Mouse (Mus musculus) midbrain, embryonic 11.5 days (tissue): ENCODE data around the gene Slc25a48. TPM values are rescaled to one million over a fixed set of nuclear protein-coding genes. Genes with fewer than 3 reads are reported as not detected.
A peak's percentile ranks its signal among the peaks of the same experiment; 100 is the strongest.

Source experiments
- ATAC-seq: fragments of 200-750 bp; cut with Nextera tagmentation; 2 replicates; pipeline ENCODE4 v1.8.0; 2017; ENCODE audit warnings: moderate TSS enrichment, moderate library complexity; ENCODE audit not compliant: low FRiP score
- DNase-seq: peaks from one replicate; pipeline ENCODE4 v3.0.0; 2015; ENCODE audit warnings: low spot score; ENCODE audit errors: missing footprints
- H3K27ac ChIP-seq: fragments of 300-500 bp; sonication (generic); 2 replicates; pipeline ENCODE4 v1.5.1; 2014; ENCODE audit warnings: low read depth, low read length
- H3K27me3 ChIP-seq: fragments of 300-500 bp; sonication (generic); 2 replicates; pipeline ENCODE4 v1.6.1; 2014; ENCODE audit warnings: mild to moderate bottlenecking, low read length, moderate library complexity, mixed read lengths; ENCODE audit not compliant: control insufficient read depth, insufficient read depth
- H3K36me3 ChIP-seq: fragments of 300-500 bp; sonication (generic); 2 replicates; pipeline ENCODE4 v1.6.1; 2014; ENCODE audit warnings: mild to moderate bottlenecking, low read length, moderate library complexity, mixed read lengths; ENCODE audit not compliant: control insufficient read depth, insufficient read depth
- H3K4me1 ChIP-seq: fragments of 300-500 bp; sonication (generic); 2 replicates; pipeline ENCODE4 v1.6.1; 2014; ENCODE audit warnings: low read length; ENCODE audit not compliant: control insufficient read depth, insufficient read depth
- H3K4me2 ChIP-seq: fragments of 300-500 bp; sonication (generic); 2 replicates; pipeline ENCODE4 v1.6.1; 2014; ENCODE audit warnings: mild to moderate bottlenecking, moderate library complexity
- H3K4me3 ChIP-seq: fragments of 300-500 bp; sonication (generic); 2 replicates; pipeline ENCODE4 v1.5.1; 2014; ENCODE audit warnings: low read depth, low read length
- H3K9ac ChIP-seq: fragments of 300-500 bp; sonication (generic); 2 replicates; pipeline ENCODE4 v1.6.1; 2014; ENCODE audit warnings: low read length
- H3K9me3 ChIP-seq: fragments of 300-500 bp; sonication (generic); 2 replicates; pipeline ENCODE4 v1.6.1; 2016; ENCODE audit warnings: low read length; ENCODE audit not compliant: control insufficient read depth
- WGBS: fragments of 180-500 bp; shearing (Covaris S2); extraction: QIAGEN DNeasy Blood & Tissue Kit; methylation state at CpG from one replicate; pipeline ENCODE4 v1.1.7; 2014; 5-methylcytosine and 5-hydroxymethylcytosine counted together
- polyA plus RNA-seq: library from polyadenylated mRNA; unstranded; fragments of >200 nt; fragmentation: Nextera tagmentation; extraction: Ambion mirVana; gene quantifications from 2 replicates; pipeline ENCODE4 v1.2.1, GENCODE M21; 2014

The Slc25a48 gene
- polyA plus RNA-seq, 1 experiment from 2014 or later = not detected

- DNase-seq = no peak
- Histone ChIP-seq H3K27ac (no peak overlapping the region), H3K4me3 (no peak overlapping the region), H3K9me3 (no peaks in the 10 kb centered on the region), H3K4me2 (no peak overlapping the region), H3K9ac (no peak overlapping the region), H3K4me1 (peaks cover 3% of the 10 kb centered on the region; the same call in 1 of the 2 replicates), H3K36me3 (no peaks in the 10 kb centered on the region), H3K27me3 (no peaks in the 10 kb centered on the region)
- no peak for ATAC-seq
- 70% methylated on average over 4 of the region's 4 CpGs for WGBS
Measured at GRCm38 (mm10) chr13:56516311-56516710, 78.2 kb downstream of the Slc25a48 start.

DNA sequence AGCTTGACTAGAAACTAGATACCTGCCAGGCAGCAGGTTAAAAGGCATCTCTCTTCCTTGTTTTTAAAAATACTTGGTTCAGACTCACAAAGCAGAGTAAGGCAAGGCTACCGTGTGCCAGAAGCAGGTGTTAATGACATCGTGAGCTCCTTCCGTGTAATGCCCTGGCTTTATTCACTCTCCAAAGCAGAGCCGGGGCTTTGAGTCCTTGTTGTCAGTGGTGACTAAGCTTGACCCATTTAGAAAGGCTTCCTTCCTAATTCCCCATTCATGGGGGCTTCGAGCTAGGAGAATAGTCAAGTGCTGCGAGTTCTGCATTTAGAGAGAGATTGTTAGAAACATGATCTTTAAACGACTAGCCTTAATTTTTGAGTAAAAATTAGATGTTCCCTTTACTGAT lies 78.7 kb downstream of the Slc25a48 start:
- Histone ChIP-seq H3K27ac (no peak overlapping the region), H3K4me3 (no peak overlapping the region), H3K9ac (no peak overlapping the region), H3K9me3 (no peaks in the 10 kb centered on the region), H3K36me3 (no peaks in the 10 kb centered on the region), H3K4me1 (peaks cover 3% of the 10 kb centered on the region; the same call in 1 of the 2 replicates), H3K27me3 (no peaks in the 10 kb centered on the region), H3K4me2 (no peak overlapping the region)
- 24% methylated on average over 7 of the region's 7 CpGs for WGBS
- ATAC-seq (no peak), DNase-seq (no peak)

- WGBS = 2% methylated on average over 52 of the region's 56 CpGs
- H3K4me2 ChIP-seq = peak within 1 kb of the TSS; percentile 78
- DNase-seq (peak; percentile 99), ATAC-seq (peak; percentile 97)
- H3K9ac ChIP-seq = peak within 1 kb of the TSS; percentile 70
- H3K4me1 ChIP-seq = peaks cover 2% of the 10 kb centered on the region; the same call in 1 of the 2 replicates
- no peaks in the 10 kb centered on the region for H3K36me3 ChIP-seq
- no peaks in the 10 kb centered on the region for H3K9me3 ChIP-seq
- no peaks in the 10 kb centered on the region for H3K27me3 ChIP-seq
- no peak within 1 kb of the TSS for H3K27ac ChIP-seq
- peak within 1 kb of the TSS; percentile 68 for H3K4me3 ChIP-seq
Measured at GRCm38 (mm10) chr13:56522081-56522820, 84.1 kb downstream of the Slc25a48 start, which contains the start of gene Fbxl21. Gene Fbxl21 (plus strand): TSS chr13:56522472.

DNA sequence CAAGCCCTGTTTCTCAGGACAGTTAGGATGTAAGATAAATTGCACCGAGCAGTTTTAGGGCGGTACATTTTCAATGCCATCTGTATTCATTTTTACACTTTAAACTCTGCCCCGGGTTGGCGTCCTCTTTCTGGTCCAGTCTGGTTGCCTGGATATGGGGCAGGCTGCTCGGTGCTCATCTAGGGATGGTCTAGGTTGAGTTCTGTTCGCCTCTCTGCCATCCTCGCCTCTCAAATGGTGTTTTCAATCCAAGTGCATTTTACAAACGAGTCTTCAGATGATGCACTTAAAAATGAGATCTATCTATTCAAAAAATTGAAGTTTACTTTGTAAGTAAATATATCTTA lies 84.6 kb downstream of the Slc25a48 start:
- DNase-seq (no peak), ATAC-seq (no peak)
- H3K9ac ChIP-seq = peak overlapping the region; percentile 70
- H3K4me2 ChIP-seq = peak overlapping the region; percentile 78
- H3K27ac ChIP-seq = no peak overlapping the region
- no peaks in the 10 kb centered on the region for H3K36me3 ChIP-seq
- no peaks in the 10 kb centered on the region for H3K27me3 ChIP-seq
- no peaks in the 10 kb centered on the region for H3K9me3 ChIP-seq
- 11% methylated on average over 8 of the region's 8 CpGs for WGBS
- H3K4me3 ChIP-seq = peak overlapping the region; percentile 68
- H3K4me1 ChIP-seq = peaks cover 2% of the 10 kb centered on the region; the same call in 1 of the 2 replicates

Other genes starting within 250 kb of the Slc25a48 start
- gene Neurog1, start 186.2 kb upstream of the Slc25a48 start, polyA plus RNA-seq = 35.6 and 42.1 TPM in 2 replicates
- gene Cxcl14, start 141.8 kb upstream of the Slc25a48 start, polyA plus RNA-seq = 9.2 and 9.3 TPM in 2 replicates
- not detected in 2 replicates for gene Gm3045, start 11.8 kb upstream of the Slc25a48 start, polyA plus RNA-seq
- not detected in 2 replicates for gene Il9, start 43.9 kb downstream of the Slc25a48 start, polyA plus RNA-seq
- gene Fbxl21, start 84.1 kb downstream of the Slc25a48 start, polyA plus RNA-seq = 1.9 and 3.0 TPM in 2 replicates
- gene Lect2, start 110.1 kb downstream of the Slc25a48 start, polyA plus RNA-seq = not detected in 2 replicates
- 20.2 and 25.3 TPM in 2 replicates for gene Tgfbi, start 171.2 kb downstream of the Slc25a48 start, polyA plus RNA-seq